Mouse (Mus musculus) activated CD4-positive, CD25-positive, alpha-beta regulatory T cell, adult 4 months (primary cell): Measurements from ENCODE around the gene Mlkl. TPM values are rescaled to one million over a fixed set of nuclear protein-coding genes. Genes with fewer than 3 reads are reported as not detected.
"Not testable (repeated sequence)": the region's sequence is repeated elsewhere in the genome, so short reads cannot be mapped to it uniquely, and the experiment has no call there.

ENCODE experiments used
- ATAC-seq: one replicate; pipeline ENCODE4 v1.8.0; 2017
- polyA plus RNA-seq, 2 experiments: library from polyadenylated mRNA; unstranded; fragments of 100-300 nt; shearing (Covaris generic); gene quantifications; one replicate each; pipeline ENCODE4 v1.2.1; 2017

Gene Mlkl
- 1 to 10 TPM; 5.4 to 7.8 TPM for polyA plus RNA-seq

DNA sequence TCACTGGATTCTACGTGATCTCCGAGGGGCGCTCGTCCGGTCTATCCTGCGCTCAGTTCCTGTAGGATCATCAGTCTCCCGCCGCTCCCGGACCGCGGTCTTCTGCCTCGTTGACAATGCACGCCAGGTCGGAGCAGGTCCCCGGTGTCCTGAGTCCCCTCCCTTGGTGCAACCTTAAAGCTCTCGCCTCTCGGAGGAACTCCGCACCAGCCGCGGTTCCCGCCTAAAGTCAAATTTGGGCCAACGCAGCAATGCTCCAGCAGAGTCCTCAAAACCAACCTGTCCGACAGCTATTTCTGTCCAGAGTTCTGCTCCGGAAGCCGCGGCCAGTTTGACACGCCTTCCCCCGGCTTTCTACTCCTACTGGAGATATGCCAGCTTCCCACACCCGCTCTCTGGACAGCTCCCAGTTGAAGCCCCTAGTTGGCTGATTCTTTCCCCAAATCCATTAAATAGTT, at the start of gene Mlkl:
Gene Mlkl (minus strand): TSS at position 288 of the 458 bp plus-strand sequence.
- peak; percentile 47 for ATAC-seq

DNA sequence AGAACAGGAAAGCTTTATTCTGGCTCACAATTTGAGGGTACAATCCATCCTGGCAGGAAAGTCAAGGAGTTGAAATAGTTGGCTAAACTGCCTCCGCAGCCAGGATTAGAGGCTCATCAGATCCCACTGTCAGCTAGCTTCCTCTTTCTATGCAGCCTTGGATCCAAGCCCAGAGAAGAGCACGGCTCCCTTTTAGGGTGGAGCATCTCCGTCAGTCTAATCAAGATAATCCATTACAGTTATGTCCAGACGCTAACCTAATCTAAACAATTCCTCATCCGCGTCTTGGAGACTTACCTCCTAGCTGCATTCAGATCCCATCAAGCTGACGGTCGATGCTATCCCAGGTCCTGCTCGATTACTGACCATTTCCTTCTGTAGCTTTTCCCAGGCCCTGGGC, 47.9 kb upstream of the Mlkl start:
- no peak for ATAC-seq

DNA sequence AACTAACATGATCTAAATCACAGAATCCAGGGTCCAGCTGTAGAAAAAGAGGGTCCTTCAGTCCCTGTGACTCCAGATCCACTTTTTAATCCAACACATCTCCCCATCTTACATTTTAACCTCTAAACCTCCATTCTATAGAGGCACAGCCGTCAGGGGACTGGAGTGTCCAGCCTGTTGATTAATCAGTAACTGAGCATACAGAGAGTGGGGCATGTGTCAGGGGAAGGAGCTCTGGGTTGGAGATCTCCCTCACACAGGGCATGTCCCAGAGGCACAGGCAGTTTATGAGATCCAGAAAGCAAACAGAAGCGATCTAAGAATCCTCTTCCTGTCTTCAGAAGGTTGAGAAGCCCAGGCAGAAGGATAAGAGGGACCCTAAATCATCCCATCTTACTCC, 46.7 kb upstream of the Mlkl start:
- no peak for ATAC-seq

DNA sequence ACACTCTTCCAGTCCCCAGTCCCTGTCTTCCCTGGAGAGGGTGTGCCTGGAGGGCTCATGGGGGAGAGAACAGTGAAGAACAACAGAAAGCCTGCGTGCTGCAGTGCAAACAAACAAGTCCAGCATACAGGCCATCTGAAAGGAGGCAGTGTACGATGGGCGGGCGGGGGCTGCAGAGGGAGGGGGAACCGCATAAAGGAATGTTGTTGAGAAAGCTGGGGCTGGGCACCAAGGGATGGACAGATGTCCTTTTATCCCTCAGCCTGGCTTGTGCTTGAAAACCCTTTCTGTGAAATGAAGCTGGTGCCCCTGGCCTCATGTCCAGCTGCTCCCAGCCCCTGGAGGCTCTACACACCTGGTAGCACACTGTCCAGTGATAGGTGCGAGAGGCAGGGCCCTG, 37.2 kb upstream of the Mlkl start:
- no peak for ATAC-seq

DNA sequence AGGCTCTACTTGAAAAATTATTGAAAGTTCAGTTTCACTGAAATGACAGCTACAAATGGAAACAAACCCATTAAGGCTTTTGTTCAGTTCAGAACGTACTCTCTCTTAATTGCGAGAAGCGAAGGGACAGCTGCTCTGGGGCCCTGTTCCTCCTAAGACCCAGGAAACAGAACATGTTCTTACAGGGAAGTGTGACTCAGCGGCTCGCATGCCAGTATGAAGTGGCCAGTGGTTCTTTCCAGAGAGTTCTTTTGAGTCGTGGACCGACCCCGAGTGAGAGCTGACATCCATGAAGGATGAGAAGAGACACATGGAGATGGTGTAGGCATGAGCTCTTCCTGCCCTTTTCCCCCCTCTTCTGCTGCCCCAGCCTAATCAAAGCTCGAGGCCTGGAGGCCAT, 31.7 kb upstream of the Mlkl start:
- no peak for ATAC-seq

DNA sequence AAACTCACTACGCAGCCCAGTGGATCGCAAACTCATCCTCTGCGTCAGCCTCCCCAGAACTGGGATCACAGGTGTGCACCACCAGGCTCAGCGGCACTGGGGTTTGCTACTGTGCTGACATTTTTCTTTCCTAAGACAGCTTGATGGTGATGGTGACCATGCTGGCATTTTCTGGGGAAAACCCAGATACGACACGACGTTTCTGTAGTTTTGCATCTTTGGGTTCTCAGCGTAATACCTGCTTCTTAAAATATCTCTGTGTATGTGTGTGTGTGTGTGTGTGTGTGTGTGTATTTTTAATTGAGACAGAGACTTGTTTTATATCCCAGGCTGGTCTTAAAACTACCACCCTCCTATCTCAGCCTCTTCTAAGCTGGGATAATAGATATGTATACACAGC, 29.4 kb upstream of the Mlkl start:
- no peak for ATAC-seq

DNA sequence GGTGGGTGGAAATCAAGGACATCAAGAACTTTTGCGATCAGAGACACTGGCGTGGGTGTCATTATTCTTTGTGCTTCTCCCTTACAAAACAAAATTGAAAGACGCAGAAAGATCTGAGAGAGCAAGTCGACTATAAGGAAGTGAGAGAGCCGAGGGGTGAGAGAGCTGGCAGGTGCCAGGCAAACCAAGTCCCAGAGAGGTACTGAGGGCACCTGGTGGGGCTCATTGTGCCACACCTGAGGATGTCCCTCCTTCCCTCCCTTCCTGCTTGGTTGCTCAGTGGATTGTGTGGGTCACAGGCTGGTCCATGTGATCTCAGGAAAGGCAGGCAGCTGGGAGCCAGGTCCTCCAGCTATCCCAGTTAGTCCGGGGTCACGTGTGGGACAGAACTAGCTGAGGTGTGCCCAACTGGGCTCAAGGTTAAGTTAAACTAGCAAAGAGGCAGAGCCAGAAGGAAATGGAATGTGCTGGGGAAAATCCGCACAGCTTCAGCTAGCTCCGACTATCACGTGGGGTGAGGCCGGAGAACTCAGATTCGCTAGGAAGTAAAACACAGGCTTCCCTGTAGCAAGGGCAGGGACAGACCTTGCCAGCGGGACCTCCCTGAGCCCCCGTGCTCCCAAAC, 28.7 kb upstream of the Mlkl start:
- no peak for ATAC-seq

DNA sequence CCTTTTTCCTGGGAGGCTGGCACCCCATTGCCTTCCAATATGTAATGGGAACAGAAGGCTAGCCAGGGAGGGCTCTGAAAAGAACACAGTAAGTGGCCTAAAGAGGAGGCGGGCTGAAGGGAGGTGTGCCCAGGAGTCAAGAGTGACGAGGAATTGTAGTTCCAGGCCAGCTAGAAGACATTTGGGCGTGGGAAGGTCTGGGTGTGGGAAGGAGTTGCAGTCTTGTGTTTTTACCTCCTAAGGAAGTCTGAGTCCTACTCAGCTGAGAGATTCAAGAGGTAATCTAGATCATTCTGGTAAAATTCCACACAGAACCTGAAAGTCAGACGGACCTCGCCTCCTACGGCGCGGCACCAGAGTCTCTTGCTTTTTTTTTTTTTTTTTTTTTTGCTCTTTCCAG, 25.5 kb upstream of the Mlkl start:
- ATAC-seq: no peak

DNA sequence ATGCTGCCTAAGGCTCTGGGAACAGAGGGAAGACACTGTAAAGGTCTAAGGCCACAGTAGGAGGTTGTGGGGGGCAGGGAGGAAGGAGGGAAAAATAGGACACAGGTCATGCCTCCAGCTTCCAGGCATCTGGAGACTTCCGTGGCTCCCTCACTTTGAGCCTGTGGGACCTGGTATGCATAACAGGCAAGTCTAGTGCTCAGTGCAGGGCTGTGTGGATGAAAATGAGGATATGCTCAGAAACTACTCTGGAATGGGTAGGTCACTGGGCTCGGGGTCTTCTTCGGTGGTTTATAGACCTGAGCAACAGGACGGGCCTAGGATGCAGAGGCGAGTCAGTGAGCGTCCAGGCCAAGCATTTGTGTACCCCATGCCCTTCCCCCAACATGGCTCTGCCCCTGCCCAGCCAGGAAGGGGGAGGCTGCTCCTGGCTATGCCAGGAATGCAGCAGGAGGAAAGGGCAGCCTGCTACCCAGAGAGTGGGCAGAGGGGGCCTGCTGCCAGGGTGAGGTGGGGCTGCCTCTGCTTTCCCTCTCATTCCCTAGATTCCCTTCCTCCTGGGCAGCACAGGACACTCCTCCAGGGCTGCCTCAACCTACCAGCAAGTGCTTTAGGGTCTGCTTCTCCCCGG, 22.7 kb upstream of the Mlkl start:
- no peak for ATAC-seq

DNA sequence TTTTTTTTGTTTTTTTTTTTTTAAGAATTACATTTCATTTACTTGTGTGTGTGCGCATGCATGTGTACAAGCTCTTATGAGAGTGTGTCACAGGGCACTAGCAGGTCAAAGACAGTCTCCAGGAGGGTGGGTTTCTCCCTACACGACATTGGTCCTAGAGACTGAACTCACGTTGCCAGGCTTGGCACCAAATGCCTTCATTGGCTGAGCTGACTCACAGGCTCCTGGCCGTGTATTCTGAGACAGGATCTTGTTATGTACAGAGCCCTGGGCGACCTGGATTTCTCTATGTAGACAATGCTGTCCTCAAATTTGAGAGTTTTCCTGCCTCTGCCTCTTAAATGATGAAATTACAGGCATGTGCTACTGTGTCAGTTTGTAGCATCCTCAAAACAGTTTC, 22.0 kb upstream of the Mlkl start:
- no peak for ATAC-seq

DNA sequence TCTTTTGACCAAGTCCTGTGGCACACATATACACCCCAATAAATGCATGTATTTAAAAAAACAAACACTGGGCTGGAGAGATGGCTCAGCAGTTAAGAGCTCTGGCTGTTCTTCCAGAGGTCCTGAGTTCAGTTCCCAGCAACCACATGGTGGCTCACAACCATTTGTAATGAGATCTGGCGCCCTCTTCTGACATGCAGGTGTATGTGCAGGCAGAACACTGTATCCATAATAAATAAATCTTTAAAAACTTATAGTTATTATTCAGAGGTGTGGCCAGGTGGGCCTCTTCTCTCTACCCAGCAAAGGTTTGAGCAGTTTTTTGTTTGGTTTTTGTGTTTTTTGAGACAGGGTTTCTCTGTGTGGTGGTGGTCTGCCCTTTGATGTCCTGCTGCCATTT, 20.9 kb upstream of the Mlkl start:
- no peak for ATAC-seq

DNA sequence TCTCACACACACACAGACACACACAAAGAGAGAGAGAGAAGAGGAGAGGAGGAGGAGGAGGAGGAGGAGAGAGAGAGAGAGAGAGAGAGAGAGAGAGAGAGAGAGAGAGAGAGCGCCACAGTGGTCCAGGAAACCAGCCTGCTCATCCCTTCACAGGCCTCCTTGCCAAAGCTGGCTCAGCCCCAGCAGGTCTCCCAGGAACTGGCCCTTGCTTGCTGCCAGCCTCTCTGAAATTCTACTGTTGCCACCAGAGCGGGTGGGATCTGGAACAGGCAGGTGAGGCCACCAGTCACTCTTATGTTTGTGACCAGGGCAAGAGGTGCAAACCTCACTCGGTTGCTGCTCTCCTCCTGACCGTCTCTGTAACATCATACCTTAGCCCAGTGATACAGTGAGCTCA, 19.5 kb upstream of the Mlkl start:
- ATAC-seq: no peak

DNA sequence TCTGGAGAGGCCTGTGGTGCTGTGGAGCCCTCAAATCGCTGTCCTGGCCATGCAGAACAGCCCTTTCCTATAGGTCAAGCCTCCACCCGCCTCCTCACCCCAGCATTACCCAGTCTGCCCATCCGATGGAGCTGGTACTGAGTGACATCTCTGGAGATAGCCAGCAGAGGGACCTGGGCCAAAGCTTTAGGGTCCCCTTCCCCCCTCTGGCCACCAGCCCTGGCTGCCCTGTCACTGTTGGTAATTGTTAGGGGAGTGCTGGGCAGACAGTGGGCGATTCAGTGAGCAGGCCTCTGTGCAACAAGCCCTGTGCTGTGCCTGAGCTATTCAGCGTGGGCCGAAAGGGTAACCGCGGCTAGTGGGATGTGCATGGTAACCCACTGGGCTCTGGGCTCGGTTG, 15.5 kb upstream of the Mlkl start:
- ATAC-seq: no peak

DNA sequence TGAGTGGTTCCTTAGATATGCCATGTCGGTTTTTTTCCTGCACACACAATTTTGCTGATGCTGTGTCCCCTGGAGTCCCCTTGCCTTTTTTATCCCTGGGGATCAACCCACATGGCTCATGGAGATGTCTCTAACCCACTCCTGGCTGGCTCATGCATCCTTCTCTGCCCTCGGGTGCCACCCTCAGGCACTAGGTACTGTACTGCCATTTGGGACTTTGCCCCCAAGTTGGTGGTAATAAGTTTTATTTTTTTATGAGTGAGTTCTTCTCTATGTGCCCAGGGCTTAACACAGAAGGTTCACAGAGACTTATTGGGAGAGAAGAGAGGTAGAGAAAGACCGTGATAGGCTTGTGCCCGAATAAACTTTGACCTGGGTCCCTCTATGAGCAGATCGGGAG, 14.3 kb upstream of the Mlkl start:
- ATAC-seq: no peak

DNA sequence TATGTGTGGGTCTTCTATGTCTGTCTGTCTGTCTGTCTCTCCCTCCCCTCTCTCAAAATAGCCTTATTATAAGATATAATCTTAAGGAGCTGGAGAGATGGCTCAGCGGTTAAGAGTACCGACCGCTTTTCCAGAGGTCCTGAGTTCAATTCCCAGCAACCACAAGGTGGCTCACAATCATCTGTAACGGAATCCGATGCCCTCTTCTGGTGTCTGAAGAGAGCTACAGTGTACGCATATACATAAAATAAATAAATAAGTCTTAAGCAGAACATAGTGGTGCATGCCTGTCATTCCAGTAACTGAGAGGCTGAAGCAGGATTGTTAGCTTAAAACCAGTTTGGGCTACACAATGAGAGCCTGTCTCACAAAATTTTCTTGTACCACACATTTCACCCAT, 12.6 kb upstream of the Mlkl start:
- ATAC-seq: no peak

DNA sequence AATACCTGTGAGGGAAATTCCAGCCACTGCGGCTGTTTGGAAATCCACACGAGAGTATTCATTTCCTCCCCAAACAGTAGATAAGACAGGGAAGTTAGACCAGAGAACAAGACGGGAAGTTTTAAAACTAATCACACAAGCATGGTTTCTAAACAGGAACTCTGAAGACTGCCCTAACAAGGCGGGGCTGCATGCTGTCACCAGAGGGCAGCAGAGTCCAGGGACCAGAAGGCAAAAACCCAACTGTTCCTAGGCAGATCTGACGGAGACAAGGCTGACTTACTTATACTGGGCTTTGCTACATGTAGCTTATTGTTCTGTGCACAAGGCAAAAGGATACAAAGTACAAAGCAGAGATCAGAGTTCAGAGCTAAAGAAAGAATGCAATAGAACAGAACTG, 5.2 kb upstream of the Mlkl start:
- peak; percentile 77 for ATAC-seq

DNA sequence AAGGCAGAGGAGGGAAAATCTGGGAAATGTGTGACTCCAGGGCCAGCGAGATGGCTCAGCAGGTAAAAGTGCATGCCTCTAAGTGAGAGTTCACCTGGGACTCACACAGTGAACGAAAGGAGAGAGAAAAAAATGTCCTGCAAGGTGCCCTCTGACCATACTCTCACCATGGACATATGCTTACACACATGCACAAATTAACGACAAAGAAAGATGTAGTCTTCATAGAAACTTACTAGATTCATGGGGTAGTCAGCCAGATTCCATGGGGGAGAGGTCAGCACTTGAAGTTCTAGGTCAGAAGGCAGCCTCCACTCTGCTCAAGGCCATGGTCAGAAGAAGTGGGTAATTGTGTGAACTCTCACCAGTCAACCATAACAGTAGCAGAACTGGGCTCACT, 2.2 kb upstream of the Mlkl start:
- no peak for ATAC-seq

DNA sequence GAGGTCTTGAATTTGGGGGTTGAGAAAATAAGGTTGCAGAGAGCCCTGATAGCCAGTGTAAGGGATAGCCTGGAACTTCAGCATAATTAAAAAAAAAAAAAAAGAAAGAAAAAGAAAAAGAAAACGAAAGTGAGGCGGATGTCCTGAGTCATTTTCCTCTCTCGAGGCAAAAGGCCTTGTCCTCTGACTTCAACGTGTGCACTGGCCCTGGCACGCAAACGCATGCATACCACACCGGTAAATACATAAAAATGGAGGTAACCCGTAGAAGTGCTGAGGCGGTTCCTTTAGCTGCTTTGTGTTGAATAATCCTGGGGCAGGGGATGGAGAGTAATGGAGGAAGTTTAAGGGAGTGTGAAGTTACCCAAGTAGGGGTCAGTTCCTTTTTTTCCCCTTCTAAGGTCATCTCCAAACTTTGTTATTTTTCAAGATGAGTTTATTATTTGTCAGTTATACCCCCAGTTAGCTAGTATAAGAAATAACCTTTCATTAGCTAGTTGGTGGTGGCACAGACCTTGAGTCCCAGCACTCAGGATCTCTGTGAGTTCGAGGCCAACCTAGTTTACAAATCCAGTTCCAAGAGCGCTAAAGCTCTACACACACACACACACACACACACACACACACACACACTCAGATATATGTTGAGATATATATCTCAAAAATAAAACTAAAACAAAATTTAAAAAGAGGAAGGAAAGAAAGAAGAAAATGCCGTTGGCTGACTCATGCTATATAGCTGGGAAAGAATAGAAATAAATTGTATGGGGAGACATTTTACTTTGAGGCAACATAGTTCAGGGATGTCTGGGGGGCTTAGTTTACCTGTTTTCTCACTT, 612 bp upstream of the Mlkl start:
- ATAC-seq: peak; percentile 37

DNA sequence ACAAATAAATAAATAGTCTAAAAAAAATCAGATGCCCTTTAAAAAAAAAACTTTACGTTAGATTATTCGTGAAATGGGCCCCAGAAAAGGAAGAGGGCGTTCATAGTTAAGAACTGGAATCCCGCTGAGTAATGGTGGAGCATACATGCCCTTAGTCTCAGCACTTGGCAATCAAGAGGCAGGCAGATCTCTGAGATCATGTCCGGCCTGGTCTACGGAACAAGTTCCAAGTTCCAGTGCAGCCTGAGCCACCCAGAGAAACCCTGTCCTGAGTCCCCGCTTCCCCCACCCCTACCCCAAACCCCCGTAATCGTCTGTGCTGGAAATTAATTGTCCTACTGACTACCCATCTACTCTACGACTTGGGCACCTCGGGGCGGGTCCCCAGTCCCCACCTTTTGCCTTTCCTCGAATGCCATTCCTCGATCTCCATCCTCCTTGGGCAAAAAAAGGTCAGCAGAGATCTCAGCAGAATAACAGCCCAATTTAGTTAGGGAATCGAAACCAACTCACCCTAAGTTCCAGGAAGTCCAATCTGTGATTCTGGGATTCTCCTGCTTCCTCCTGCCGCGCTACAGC, 577 bp downstream of the Mlkl start:
- ATAC-seq: no peak

DNA sequence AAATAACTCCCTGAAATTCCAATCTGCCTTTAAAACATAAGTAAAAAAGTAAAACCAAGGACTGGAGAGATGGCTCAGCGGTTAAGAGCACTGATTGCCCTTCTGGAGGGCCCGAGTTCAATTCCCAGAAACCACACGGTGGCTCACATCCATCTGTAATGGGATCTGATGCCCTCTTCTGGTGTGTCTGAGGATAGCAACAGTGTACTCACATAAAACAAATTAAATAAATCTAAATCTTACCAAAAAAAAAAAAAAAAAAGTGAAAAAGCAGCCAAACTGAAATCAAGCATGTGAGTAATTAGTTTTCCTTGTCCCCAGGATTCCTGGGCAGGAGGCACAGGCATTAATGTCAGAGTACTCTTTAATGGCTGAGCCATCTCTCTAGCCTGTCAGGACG, 1.3 kb downstream of the Mlkl start:
- ATAC-seq: no peak

DNA sequence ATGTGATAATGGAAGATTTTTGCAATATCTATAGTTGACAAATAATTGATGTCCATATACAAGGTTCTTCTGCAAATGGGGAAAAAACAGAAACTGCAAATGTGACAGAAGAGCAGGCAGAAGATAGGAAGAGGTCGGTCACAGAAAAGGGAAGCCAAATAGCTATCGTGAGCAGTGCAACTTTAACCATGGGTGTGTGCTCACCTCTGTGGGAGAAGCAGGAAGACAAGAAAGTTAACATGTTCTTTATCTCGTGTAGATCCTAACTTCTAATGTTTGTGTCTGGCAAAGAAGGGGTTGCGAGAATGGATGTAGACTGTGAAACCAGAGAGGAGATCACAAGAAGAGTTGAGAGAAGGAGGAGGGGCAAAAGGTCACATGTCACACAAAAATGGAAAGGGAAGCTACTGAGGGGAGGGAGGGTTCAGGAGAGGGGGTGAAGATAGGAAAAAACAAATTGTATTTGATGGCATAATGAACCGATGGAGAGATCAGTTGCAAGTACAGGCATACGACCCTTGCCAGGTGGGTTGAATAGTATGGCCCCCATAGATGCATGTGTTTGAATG, 12.7 kb downstream of the Mlkl start:
- ATAC-seq: no peak

DNA sequence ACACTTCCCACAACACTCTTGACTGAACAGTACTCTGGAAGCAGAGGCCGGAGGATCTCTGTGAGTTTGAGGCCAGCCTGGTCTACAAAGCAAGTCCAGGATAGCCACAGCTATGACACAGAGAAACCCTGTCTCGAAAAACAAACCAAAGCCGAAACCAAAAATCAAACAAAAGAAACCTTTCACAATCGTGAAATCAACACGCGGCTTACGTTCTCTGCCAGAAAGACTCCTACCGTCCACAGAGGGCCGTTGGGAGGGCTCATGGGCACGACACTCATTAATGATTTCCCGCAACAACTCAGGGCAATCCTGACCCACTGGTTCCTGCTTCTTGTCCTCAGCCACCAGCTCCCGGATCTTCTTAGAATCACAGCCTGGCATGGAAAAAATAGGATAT, 23.2 kb downstream of the Mlkl start:
- ATAC-seq: no peak

DNA sequence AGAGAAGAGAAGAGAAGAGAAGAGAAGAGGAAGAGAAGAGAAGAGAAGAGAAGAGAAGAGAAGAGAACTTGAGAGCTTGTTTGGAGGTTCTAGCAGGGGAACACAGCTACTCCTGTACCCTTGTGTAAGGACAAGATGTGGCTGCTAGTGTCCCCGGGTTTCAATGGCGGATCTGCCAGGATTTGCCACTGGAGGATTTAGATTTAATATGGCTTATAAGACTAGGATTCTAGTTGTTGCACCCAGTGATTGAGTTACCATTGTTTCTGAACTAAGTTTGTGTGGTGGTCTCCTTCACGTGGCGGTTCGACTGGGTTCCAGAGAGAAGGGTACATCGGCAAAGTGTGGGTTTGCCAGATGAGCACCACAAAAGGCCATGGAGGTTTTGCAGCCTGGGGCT, 24.0 kb downstream of the Mlkl start:
- not testable (repeated sequence) for ATAC-seq
